Mouse (Mus musculus) E14TG2a.4 (cell line): Measurements from ENCODE around the gene Caap1.

Source experiments
- H3K27me3 ChIP-seq: 2 replicates; pipeline ENCODE4 v1.6.1; 2014; ENCODE audit warnings: low read length, control low read depth; ENCODE audit not compliant: insufficient read depth
- H3K36me3 ChIP-seq: 2 replicates; pipeline ENCODE4 v1.6.1; 2014; ENCODE audit warnings: low read length, control low read depth; ENCODE audit not compliant: insufficient read depth
- H3K4me1 ChIP-seq: replicated peaks from 2 replicates; pipeline ENCODE4 v1.6.1; 2014; ENCODE audit warnings: low read depth, low read length, control low read depth
- H3K4me3 ChIP-seq: replicated peaks from 2 replicates; pipeline ENCODE4 v1.5.1; 2014; ENCODE audit warnings: mild to moderate bottlenecking, low read length
- H3K9me3 ChIP-seq: 2 replicates; pipeline ENCODE4 v1.6.1; 2014; ENCODE audit warnings: low read length, control low read depth
- CTCF ChIP-seq: conservative IDR thresholded peaks from 2 replicates; pipeline ENCODE4 v1.5.1; 2014; ENCODE audit warnings: low read length
- NANOG ChIP-seq: IDR thresholded peaks from 2 replicates; pipeline ENCODE4 v1.6.1; 2014; ENCODE audit warnings: borderline replicate concordance, low read length, mixed read lengths
- POU5F1 ChIP-seq: IDR thresholded peaks from 2 replicates; pipeline ENCODE4 v1.6.1; 2014; ENCODE audit warnings: low read length, borderline replicate concordance

Caap1 gene

DNA sequence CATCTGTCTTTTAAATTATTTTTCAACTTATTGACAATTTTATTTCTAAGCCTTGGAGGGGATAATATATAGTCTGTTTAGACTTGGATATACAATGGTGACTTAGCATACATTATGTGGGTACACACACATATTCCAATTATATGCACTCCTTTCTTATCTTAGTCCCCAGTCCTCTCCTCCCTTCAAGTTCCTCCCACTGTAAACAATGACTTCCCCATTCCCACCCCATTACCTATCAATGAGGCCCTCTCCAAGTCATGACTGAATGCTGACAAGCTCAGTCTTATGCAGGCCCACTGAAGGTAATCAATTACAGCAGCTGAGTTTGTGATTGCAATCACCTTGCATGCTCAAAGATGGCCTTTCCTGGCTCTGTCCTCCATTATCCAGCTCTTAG, 7.7 kb upstream of the Caap1 start:
- Histone ChIP-seq H3K36me3 (peaks cover 18% of the 10 kb centered on the region), H3K9me3 (no peaks in the 10 kb centered on the region), H3K4me3 (no peak overlapping the region), H3K27me3 (no peaks in the 10 kb centered on the region), H3K4me1 (no peaks in the 10 kb centered on the region)
- TF ChIP-seq NANOG (no peak), CTCF (no peak), POU5F1 (no peak)

DNA sequence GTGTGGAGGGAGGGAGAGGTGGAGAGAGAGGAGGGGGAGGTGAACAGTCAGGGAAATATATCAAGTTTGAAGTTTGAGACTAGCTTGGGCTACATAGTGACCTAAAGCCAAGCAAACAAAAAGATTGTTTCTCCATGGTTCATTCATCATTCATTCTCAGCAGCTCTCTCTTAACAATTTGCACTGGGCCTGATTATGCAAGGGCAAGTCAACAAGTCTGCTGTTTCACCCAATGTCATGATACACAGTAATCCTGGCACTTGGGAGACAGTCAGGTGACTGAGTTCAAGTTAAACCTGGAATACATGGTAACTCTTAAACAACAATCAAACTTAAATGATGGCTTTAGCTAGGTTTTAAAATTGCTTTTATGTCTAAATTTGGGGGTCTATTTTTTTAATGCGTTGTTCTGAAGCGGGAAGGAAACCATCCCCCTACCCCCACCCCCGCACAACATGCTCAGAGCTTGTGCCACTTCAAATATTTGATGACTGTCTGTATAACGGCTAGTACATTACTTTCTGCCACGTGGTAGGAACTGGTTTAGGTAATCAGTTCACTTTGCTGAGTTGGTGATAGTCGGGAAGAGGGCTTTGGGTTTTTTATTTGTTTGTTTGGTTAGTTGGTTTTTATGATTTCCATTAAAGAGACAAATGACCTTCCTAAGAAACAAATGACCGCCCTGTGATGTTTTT, 5.5 kb upstream of the Caap1 start:
- no peak overlapping the region for H3K4me3 ChIP-seq
- H3K4me1 ChIP-seq, result peaks cover 7% of the 10 kb centered on the region; the same call in 1 of the 2 replicates

DNA sequence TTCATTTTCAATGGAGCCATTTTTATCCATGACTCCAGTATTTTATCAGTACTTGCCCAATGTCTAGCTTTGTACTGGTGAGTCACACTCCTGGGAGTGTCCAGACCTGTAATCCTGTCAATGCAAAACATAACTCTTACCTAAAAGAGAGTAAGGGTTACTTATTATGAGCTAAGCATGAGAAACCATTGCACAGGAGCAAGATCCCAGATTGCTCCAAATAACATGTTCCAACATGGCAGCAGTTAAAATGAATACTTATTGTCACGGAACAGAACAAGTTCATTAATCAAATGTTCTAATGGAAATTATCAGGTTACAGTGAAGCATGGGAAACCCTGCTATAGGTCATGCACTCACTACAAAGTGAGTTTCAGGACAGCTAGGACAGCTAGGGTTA, 3.7 kb upstream of the Caap1 start:
- Histone ChIP-seq H3K36me3 (no peaks in the 10 kb centered on the region), H3K4me1 (peaks cover 12% of the 10 kb centered on the region), H3K9me3 (no peaks in the 10 kb centered on the region), H3K27me3 (no peaks in the 10 kb centered on the region), H3K4me3 (no peak overlapping the region)
- TF ChIP-seq POU5F1, result no peak
- TF ChIP-seq NANOG, result no peak
- no peak for TF ChIP-seq CTCF

More for the DNA sequence above, 5.5 kb upstream of the Caap1 start:
- TF ChIP-seq POU5F1, result no peak
- no peak for TF ChIP-seq CTCF
- TF ChIP-seq NANOG, result no peak
- Histone ChIP-seq H3K9me3 (no peaks in the 10 kb centered on the region), H3K27me3 (no peaks in the 10 kb centered on the region), H3K36me3 (peaks cover 4% of the 10 kb centered on the region; the same call in 1 of the 2 replicates)

DNA sequence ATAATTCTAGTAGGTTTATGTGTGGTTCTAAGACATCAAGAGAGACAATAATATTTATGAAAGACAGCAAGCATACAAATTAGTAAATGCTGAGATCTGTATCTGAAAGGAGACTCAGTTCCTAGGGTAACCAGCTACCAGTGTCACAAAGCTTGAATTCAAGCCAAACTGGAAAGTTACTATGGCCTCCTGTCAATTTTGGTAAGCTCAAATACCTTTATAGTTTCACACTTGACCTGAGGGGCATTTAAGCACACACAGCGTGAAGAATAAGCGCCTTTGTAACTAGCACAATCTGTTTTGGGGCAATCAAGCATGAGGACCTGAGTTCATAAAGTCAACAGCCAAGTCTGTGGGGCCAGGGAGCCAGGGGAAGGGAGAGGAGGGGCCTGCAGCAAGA, 2.7 kb upstream of the Caap1 start:
- H3K9me3 ChIP-seq, result no peaks in the 10 kb centered on the region
- no peak overlapping the region for H3K4me3 ChIP-seq
- H3K27me3 ChIP-seq, result no peaks in the 10 kb centered on the region
- TF ChIP-seq NANOG (no peak), POU5F1 (no peak), CTCF (no peak)
- H3K36me3 ChIP-seq, result no peaks in the 10 kb centered on the region
- peaks cover 16% of the 10 kb centered on the region for H3K4me1 ChIP-seq

DNA sequence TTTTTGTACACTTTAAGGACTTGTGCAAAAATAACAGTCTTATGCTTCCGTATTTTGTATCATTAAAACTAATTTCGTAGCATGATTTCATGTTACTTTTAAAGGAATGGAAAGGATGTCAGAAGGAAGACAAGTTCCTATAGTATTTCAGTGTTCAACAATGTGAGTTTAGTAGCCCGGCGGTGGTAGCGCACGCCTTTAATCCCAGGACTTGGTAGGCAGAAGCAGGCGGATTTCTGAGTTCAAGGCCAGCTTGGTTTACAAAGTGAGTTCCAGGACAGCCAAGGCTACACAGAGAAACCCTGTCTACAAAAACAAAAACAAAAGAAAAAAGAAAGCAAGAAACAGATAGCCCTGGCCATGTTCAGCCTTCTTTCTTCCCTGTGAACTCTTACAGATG, 549 bp upstream of the Caap1 start:
- no peak for TF ChIP-seq CTCF
- TF ChIP-seq POU5F1, result no peak
- no peak for TF ChIP-seq NANOG
- Histone ChIP-seq H3K27me3 (no peaks in the 10 kb centered on the region), H3K4me1 (peaks cover 16% of the 10 kb centered on the region), H3K4me3 (peak overlapping the region; percentile 94), H3K36me3 (no peaks in the 10 kb centered on the region), H3K9me3 (no peaks in the 10 kb centered on the region)

DNA sequence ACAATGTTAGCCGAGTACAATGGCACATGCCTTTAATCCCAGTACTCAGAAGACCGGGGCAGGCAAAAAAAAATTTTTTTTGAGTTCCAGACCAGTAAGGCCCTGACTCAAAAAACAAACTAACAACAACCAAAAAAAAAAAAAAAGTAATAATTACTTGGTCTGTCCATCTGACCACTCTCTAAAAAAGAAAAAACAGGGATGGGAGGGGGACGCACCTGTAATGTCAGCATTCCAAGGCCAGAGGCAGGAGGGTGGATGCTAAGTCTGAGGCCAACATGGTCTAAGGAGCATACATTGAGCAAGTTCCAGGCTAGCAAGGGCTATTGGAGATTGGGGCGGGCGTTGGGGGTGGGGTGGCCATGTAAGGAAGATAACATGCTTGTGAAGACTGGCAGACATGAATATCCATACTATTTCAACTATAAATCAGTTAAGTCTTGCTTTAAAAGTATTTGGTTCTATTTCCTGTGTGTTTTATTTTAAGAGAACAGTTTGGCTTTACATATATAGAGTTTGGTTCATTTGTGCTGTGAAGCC, 1.6 kb downstream of the Caap1 start:
- no peak for TF ChIP-seq POU5F1
- no peak for TF ChIP-seq NANOG
- TF ChIP-seq CTCF, result no peak
- peaks cover 16% of the 10 kb centered on the region for H3K4me1 ChIP-seq
- 0 out of 2 replicates have a peak, but pooled peaks cover 3% of the 10 kb centered on the region for H3K36me3 ChIP-seq
- no peaks in the 10 kb centered on the region for H3K27me3 ChIP-seq
- no peaks in the 10 kb centered on the region for H3K9me3 ChIP-seq
- peak overlapping the region; percentile 94; the same call in 1 of the 2 replicates for H3K4me3 ChIP-seq

DNA sequence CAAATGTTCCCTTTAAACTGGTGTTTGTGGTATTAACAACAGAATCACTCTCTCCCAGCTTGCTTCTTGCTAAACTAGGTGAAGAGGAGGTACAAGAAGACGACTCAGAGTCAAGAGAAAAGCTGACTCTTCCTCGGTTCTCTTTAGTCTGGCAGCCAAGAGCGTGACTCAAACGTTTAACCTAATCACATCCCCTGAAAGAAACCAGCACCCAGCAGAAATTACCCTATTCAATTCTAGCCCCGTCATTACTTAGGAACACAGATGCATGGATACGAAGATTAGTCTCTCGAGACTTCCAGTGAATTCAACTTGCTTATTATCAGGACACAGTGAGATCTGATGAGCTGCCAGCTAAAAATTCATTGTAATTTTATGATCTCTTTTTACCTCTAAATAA, 12.3 kb downstream of the Caap1 start:
- no peaks in the 10 kb centered on the region for H3K9me3 ChIP-seq
- H3K27me3 ChIP-seq, result no peaks in the 10 kb centered on the region
- H3K4me3 ChIP-seq, result no peak overlapping the region
- peaks cover 39% of the 10 kb centered on the region for H3K36me3 ChIP-seq
- no peaks in the 10 kb centered on the region; the same call in 1 of the 2 replicates for H3K4me1 ChIP-seq
- no peak for TF ChIP-seq CTCF
- TF ChIP-seq POU5F1, result no peak
- TF ChIP-seq NANOG, result no peak

DNA sequence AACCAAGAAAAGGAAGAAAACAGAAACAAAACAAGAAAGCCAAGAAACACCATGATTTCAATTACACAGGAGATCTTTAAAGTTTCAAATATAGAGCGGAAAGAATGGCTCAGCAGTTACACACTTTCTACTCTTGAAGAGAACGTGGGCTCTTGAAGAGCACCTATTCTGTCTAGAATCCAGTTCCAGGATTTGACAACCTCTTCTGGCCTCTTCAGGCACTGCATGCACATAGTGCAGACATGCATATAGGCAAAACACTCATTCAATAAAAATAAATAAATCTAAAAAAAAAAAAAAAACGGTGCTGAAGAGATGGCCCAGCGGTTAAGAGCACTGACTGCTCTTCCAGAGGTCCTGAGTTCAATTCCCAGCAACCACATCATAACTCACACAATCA, 13.6 kb downstream of the Caap1 start:
- TF ChIP-seq NANOG (no peak), CTCF (peak; percentile 61)
- H3K4me3 ChIP-seq, result no peak overlapping the region
- H3K9me3 ChIP-seq, result no peaks in the 10 kb centered on the region
- peaks cover 51% of the 10 kb centered on the region for H3K36me3 ChIP-seq
- H3K27me3 ChIP-seq, result no peaks in the 10 kb centered on the region
- H3K4me1 ChIP-seq, result no peaks in the 10 kb centered on the region; the same call in 1 of the 2 replicates

DNA sequence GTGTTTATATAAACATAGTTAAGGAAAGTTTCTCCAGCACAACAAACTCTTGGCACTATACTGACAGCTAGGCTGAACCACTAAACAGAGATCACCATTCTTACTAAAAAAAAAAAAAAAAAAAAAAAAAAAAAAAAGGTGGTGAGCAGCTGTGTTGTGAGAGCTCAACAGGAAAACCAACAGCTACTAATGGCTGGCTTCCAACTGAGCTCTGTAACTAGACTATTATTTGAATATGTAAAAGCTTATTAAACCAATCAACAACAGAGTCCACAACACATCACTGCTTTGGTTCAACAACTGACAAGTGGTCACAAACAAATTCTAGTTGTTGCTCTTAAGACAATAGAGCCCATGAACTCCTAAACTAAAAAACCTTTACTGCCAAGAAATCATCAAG, 23.4 kb downstream of the Caap1 start:
- TF ChIP-seq POU5F1, result no peak
- TF ChIP-seq CTCF, result no peak
- TF ChIP-seq NANOG, result no peak
- Histone ChIP-seq H3K4me1 (no peaks in the 10 kb centered on the region), H3K4me3 (no peak overlapping the region), H3K27me3 (no peaks in the 10 kb centered on the region), H3K9me3 (no peaks in the 10 kb centered on the region), H3K36me3 (peaks cover 26% of the 10 kb centered on the region; the same call in 1 of the 2 replicates)
